Mouse (Mus musculus) olfactory bulb, adult 2 months (tissue): ENCODE data around the gene Tpgs1.

ENCODE experiments used
- CTCF ChIP-seq: fragments of 200-500 bp; IDR thresholded peaks from 2 replicates; pipeline ENCODE4 v1.5.1; 2012; ENCODE audit warnings: low read depth, mild to moderate bottlenecking, low read length, moderate library complexity; ENCODE audit not compliant: insufficient read depth
- POLR2A ChIP-seq: fragments of 200-500 bp; IDR thresholded peaks from 2 replicates; pipeline ENCODE4 v1.6.1; 2012; ENCODE audit warnings: mild to moderate bottlenecking, low read depth, low read length, moderate library complexity; ENCODE audit not compliant: insufficient read depth

- TF ChIP-seq CTCF = no peak
- no peak for TF ChIP-seq POLR2A
Observed at GRCm38 (mm10) chr10:79680606-79681495, 11.7 kb downstream of the Tpgs1 start.
